8 mouse cellular contexts compared by ENCODE assay signal in genomic region chr12:5268188-5268612, GRCm38 (mm10).
A peak's percentile ranks its signal among the peaks of the same experiment; 100 is the strongest.
DNase-seq lines count a peak whose midpoint lies in the region; ATAC-seq and TF ChIP-seq lines count a peak whose summit lies in the region.

No protein-coding gene starts in this region.

- no peak for TF ChIP-seq CTCF in kidney, postnatal 0 days (IDR thresholded peaks at IDR 0.05; ENCODE audit: low read depth)
- TF ChIP-seq CTCF in testis, adult 2 months (IDR thresholded peaks at IDR 0.05; ENCODE audit: control insufficient read depth, insufficient read depth, insufficient replicate concordance, low read depth, low read length): no peak

- no peaks in the 10 kb centered on the region for H3K4me1 ChIP-seq in kidney, postnatal 0 days (replicated peaks; ENCODE audit: insufficient read depth, low read length)
- H3K4me1 ChIP-seq in midbrain, embryonic 12.5 days: peaks cover 40% of the 10 kb centered on the region
- no peaks in the 10 kb centered on the region; the same call in 1 of the 2 replicates for H3K4me1 ChIP-seq in testis, adult 2 months (ENCODE audit: control insufficient read depth, insufficient read depth, low read length)

- no peak overlapping the region for H3K9ac ChIP-seq in kidney, postnatal 0 days (ENCODE audit: low read depth, low read length)
- no peak overlapping the region for H3K9ac ChIP-seq in midbrain, embryonic 12.5 days (replicated peaks)

- no peak overlapping the region for H3K4me3 ChIP-seq in kidney, postnatal 0 days (replicated peaks; ENCODE audit: low read depth, low read length)
- no peak overlapping the region for H3K4me3 ChIP-seq in midbrain, embryonic 12.5 days
- no peak overlapping the region for H3K4me3 ChIP-seq in testis, adult 2 months (ENCODE audit: control insufficient read depth, low read depth, low read length)

- peak; percentile 52; the same call in 1 of the 2 replicates for ATAC-seq in kidney, postnatal 0 days (replicated peaks; ENCODE audit: low FRiP score, low read depth)
- peak; percentile 76 for ATAC-seq in midbrain, embryonic 12.5 days (ENCODE audit: low FRiP score, low read depth)

- H3K36me3 ChIP-seq in kidney, postnatal 0 days (ENCODE audit: insufficient read depth, low read length): no peaks in the 10 kb centered on the region
- H3K36me3 ChIP-seq in midbrain, embryonic 12.5 days: no peaks in the 10 kb centered on the region
- no peaks in the 10 kb centered on the region for H3K36me3 ChIP-seq in testis, adult 2 months (ENCODE audit: control insufficient read depth, insufficient read depth, low read length)

- H3K27me3 ChIP-seq in kidney, postnatal 0 days (ENCODE audit: insufficient read depth, low read length): no peaks in the 10 kb centered on the region
- no peaks in the 10 kb centered on the region for H3K27me3 ChIP-seq in midbrain, embryonic 12.5 days
- H3K27me3 ChIP-seq in testis, adult 2 months (ENCODE audit: control insufficient read depth, insufficient read depth, low read length): no peaks in the 10 kb centered on the region

- DNase-seq in kidney, postnatal 0 days (ENCODE audit: low spot score): no peak
- DNase-seq in kidney, postnatal 10 days: no peak
- peak; percentile 66 to 74 for DNase-seq in frontal cortex, postnatal 14 days (ENCODE audit: low spot score in 2 of 2)
- peak; percentile 53 to 59 for DNase-seq in layer of hippocampus, postnatal 10 days (ENCODE audit: low spot score in 2 of 2)
- DNase-seq in spleen, postnatal 4 days (ENCODE audit: low spot score in 2 of 2): no peak
- DNase-seq in gastrocnemius, postnatal 10 days: no peak

- no peak for TF ChIP-seq POLR2A in testis, adult 2 months (IDR thresholded peaks at IDR 0.05; ENCODE audit: control insufficient read depth, low read depth, low read length)

- 41% methylated on average over 9 of the region's 9 CpGs for WGBS in kidney, postnatal 0 days
- WGBS in midbrain, embryonic 12.5 days: 22% methylated on average over 9 of the region's 9 CpGs

- H3K4me2 ChIP-seq in kidney, postnatal 0 days (ENCODE audit: low read length): no peak overlapping the region
- 0 out of 2 replicates have a peak overlapping the region, but pooled peaks have one; percentile 3 for H3K4me2 ChIP-seq in midbrain, embryonic 12.5 days (replicated peaks)

- no peak overlapping the region for H3K27ac ChIP-seq in kidney, postnatal 0 days
- H3K27ac ChIP-seq in midbrain, embryonic 12.5 days (replicated peaks): peak overlapping the region; percentile 79
- peak overlapping the region; percentile 80 for H3K27ac ChIP-seq in testis, adult 2 months (ENCODE audit: control insufficient read depth, insufficient read depth, low read depth, low read length)

- H3K9me3 ChIP-seq in kidney, postnatal 0 days (replicated peaks; ENCODE audit: low read length): no peaks in the 10 kb centered on the region
- H3K9me3 ChIP-seq in midbrain, embryonic 12.5 days: no peaks in the 10 kb centered on the region

Comparison
In these comparisons a context has a peak if more than half of its experiments do, and no peak if none do; other contexts are left out.
1. DNase-seq: peak in frontal cortex, postnatal 14 days (2 of 2) and layer of hippocampus, postnatal 10 days (2 of 2); none in kidney, postnatal 0 days (single experiment), kidney, postnatal 10 days (single experiment), spleen, postnatal 4 days (0 of 2) and gastrocnemius, postnatal 10 days (single experiment).